In genomic region chr3:69701905-69702304, GRCm38 (mm10) we compare ENCODE assay signal across 10 mouse cellular contexts. TPM values are rescaled to one million over a fixed set of nuclear protein-coding genes. Genes with fewer than 3 reads are reported as not detected.
DNase-seq lines count a peak whose midpoint lies in the region; ATAC-seq lines count a peak whose summit lies in the region.
"Had no signal": no experiment of that assay in that cellular context is flagged by ENCODE, and none has a peak within 500 bp of the region (broad histone marks: within the 10 kb centered on the region; RNA-seq: fewer than 3 reads in every experiment).

No protein-coding gene starts in this region.

- H3K4me3 ChIP-seq in hindbrain, embryonic 11.5 days (ENCODE audit: low read depth, low read length): no peak overlapping the region
- no peak overlapping the region for H3K4me3 ChIP-seq in hindbrain, embryonic 16.5 days (ENCODE audit: low read length)
- no peak overlapping the region for H3K4me3 ChIP-seq in midbrain, embryonic 11.5 days (ENCODE audit: low read depth, low read length)
- no peak overlapping the region for H3K4me3 ChIP-seq in midbrain, embryonic 16.5 days (ENCODE audit: low read depth, low read length)

- no peak overlapping the region for H3K9ac ChIP-seq in hindbrain, embryonic 11.5 days (ENCODE audit: low read depth, low read length)
- no peak overlapping the region for H3K9ac ChIP-seq in hindbrain, embryonic 16.5 days (ENCODE audit: low read depth, low read length)
- H3K9ac ChIP-seq in midbrain, embryonic 11.5 days (ENCODE audit: low read length): no peak overlapping the region
- no peak overlapping the region for H3K9ac ChIP-seq in midbrain, embryonic 16.5 days (ENCODE audit: low read depth, low read length)

- no peaks in the 10 kb centered on the region for H3K4me1 ChIP-seq in hindbrain, embryonic 11.5 days (replicated peaks; ENCODE audit: control insufficient read depth, insufficient read depth, low read length)
- H3K4me1 ChIP-seq in hindbrain, embryonic 16.5 days (ENCODE audit: control insufficient read depth, insufficient read depth, low read depth, low read length): no peaks in the 10 kb centered on the region
- H3K4me1 ChIP-seq in midbrain, embryonic 11.5 days (ENCODE audit: control insufficient read depth, insufficient read depth, low read length): 0 out of 2 replicates have a peak, but pooled peaks cover 2% of the 10 kb centered on the region
- H3K4me1 ChIP-seq in midbrain, embryonic 16.5 days (ENCODE audit: control insufficient read depth, insufficient read depth, low read length): no peaks in the 10 kb centered on the region

- WGBS in hindbrain, embryonic 11.5 days: 47% methylated on average over 1 of the region's 1 CpGs
- 46% methylated on average over 1 of the region's 1 CpGs for WGBS in hindbrain, embryonic 16.5 days
- 42% methylated on average over 1 of the region's 1 CpGs for WGBS in midbrain, embryonic 11.5 days
- 49% methylated on average over 1 of the region's 1 CpGs for WGBS in midbrain, embryonic 16.5 days

- H3K4me2 ChIP-seq in hindbrain, embryonic 11.5 days (replicated peaks; ENCODE audit: low read depth, low read length): no peak overlapping the region
- H3K4me2 ChIP-seq in hindbrain, embryonic 16.5 days (ENCODE audit: low read length): no peak overlapping the region
- no peak overlapping the region for H3K4me2 ChIP-seq in midbrain, embryonic 11.5 days
- H3K4me2 ChIP-seq in midbrain, embryonic 16.5 days (ENCODE audit: low read length): no peak overlapping the region

- no peak overlapping the region for H3K27ac ChIP-seq in hindbrain, embryonic 11.5 days (ENCODE audit: low read depth, low read length)
- no peak overlapping the region for H3K27ac ChIP-seq in hindbrain, embryonic 16.5 days (ENCODE audit: low read depth, low read length)
- H3K27ac ChIP-seq in midbrain, embryonic 11.5 days (ENCODE audit: low read depth, low read length): no peak overlapping the region
- H3K27ac ChIP-seq in midbrain, embryonic 16.5 days (ENCODE audit: low read length): no peak overlapping the region

- no peaks in the 10 kb centered on the region for H3K9me3 ChIP-seq in hindbrain, embryonic 11.5 days (ENCODE audit: control insufficient read depth, low read length)
- no peaks in the 10 kb centered on the region for H3K9me3 ChIP-seq in hindbrain, embryonic 16.5 days (ENCODE audit: control insufficient read depth, low read length)
- no peaks in the 10 kb centered on the region for H3K9me3 ChIP-seq in midbrain, embryonic 11.5 days (ENCODE audit: control insufficient read depth, low read length)
- H3K9me3 ChIP-seq in midbrain, embryonic 16.5 days (replicated peaks; ENCODE audit: control insufficient read depth, low read length, poor library complexity, severe bottlenecking): no peaks in the 10 kb centered on the region

- ATAC-seq in hindbrain, embryonic 11.5 days (ENCODE audit: low FRiP score): no peak
- ATAC-seq in hindbrain, embryonic 16.5 days: no peak
- no peak for ATAC-seq in midbrain, embryonic 11.5 days (ENCODE audit: low FRiP score)
- ATAC-seq in midbrain, embryonic 16.5 days: no peak
- ATAC-seq in megakaryocyte, adult 5-6 weeks (ENCODE audit: poor library complexity, severe bottlenecking): no peak

- H3K36me3 ChIP-seq in hindbrain, embryonic 11.5 days (ENCODE audit: control insufficient read depth, insufficient read depth, low read length): no peaks in the 10 kb centered on the region
- no peaks in the 10 kb centered on the region for H3K36me3 ChIP-seq in hindbrain, embryonic 16.5 days (ENCODE audit: control insufficient read depth, insufficient read depth, low read length)
- no peaks in the 10 kb centered on the region for H3K36me3 ChIP-seq in midbrain, embryonic 11.5 days (ENCODE audit: control insufficient read depth, insufficient read depth, low read length)
- H3K36me3 ChIP-seq in midbrain, embryonic 16.5 days (ENCODE audit: control insufficient read depth, insufficient read depth, low read length): no peaks in the 10 kb centered on the region

- no peaks in the 10 kb centered on the region for H3K27me3 ChIP-seq in hindbrain, embryonic 11.5 days (ENCODE audit: control insufficient read depth, insufficient read depth, low read length)
- no peaks in the 10 kb centered on the region for H3K27me3 ChIP-seq in hindbrain, embryonic 16.5 days (replicated peaks; ENCODE audit: control insufficient read depth, insufficient read depth, low read length)
- H3K27me3 ChIP-seq in midbrain, embryonic 11.5 days (ENCODE audit: control insufficient read depth, insufficient read depth, low read length): no peaks in the 10 kb centered on the region
- H3K27me3 ChIP-seq in midbrain, embryonic 16.5 days (ENCODE audit: control insufficient read depth, insufficient read depth, low read depth, low read length): no peaks in the 10 kb centered on the region

- peak; percentile 32 for DNase-seq in hindbrain, embryonic 11.5 days (ENCODE audit: low spot score)
- DNase-seq in midbrain, embryonic 11.5 days (ENCODE audit: low spot score, missing footprints): peak; percentile 83
- peak; percentile 38 for DNase-seq in brain, adult 2 months (ENCODE audit: low read depth, low spot score)
- DNase-seq in telencephalon, adult 2 months (ENCODE audit: low read depth, low spot score): peak; percentile 10
- DNase-seq: cerebellum, adult 11 months; heart, postnatal 4 days; thymus, adult 18-20 months had no signal

RNA-seq across cellular contexts. Expression of gene Nmd3, which starts 19.9 kb away (rescaled TPM):
- polyA plus RNA-seq in hindbrain, embryonic 11.5 days (2014; fragmentation: Nextera tagmentation; extraction: Ambion mirVana): 139 and 144 TPM in 2 replicates
- polyA plus RNA-seq in hindbrain, embryonic 16.5 days (2015; fragmentation: Nextera tagmentation; extraction: Ambion mirVana): 86.0 and 91.8 TPM in 2 replicates
- 142 TPM in 2 replicates for polyA plus RNA-seq in midbrain, embryonic 11.5 days (2014; fragmentation: Nextera tagmentation; extraction: Ambion mirVana)
- 89.7 and 106 TPM in 2 replicates for polyA plus RNA-seq in midbrain, embryonic 16.5 days (2015; fragmentation: Nextera tagmentation; extraction: Ambion mirVana)
- total RNA-seq in megakaryocyte, adult 5-6 weeks (2015): 44.2 and 60.2 TPM in 2 replicates
- 34.5 and 42.1 TPM in 2 replicates for total RNA-seq in megakaryocyte, adult 5-6 weeks (2017)

Comparison
In these comparisons a context has a peak if more than half of its experiments do, and no peak if none do; other contexts are left out.
1. DNase-seq: peak in every context shown above with its lines; median percentile 83 in midbrain, embryonic 11.5 days; 38 in brain, adult 2 months; 32 in hindbrain, embryonic 11.5 days; 10 in telencephalon, adult 2 months.